Mouse (Mus musculus) midbrain, embryonic 10.5 days (tissue): ENCODE data around the gene Gm26620. TPM values are rescaled to one million over a fixed set of nuclear protein-coding genes. Genes with fewer than 3 reads are reported as not detected.

Experiments
- DNase-seq: peaks from one replicate; pipeline ENCODE4 v3.0.0-alpha.2; 2017; ENCODE audit warnings: low spot score
- H3K27ac ChIP-seq: fragments of 300-500 bp; sonication (generic); replicated peaks from 2 replicates; pipeline ENCODE4 v1.5.1; 2016; ENCODE audit warnings: mild to moderate bottlenecking
- H3K27me3 ChIP-seq: fragments of 300-500 bp; sonication (generic); 2 replicates; pipeline ENCODE4 v1.6.1; 2016; ENCODE audit warnings: low read depth, mild to moderate bottlenecking; ENCODE audit not compliant: poor library complexity, severe bottlenecking
- H3K36me3 ChIP-seq: fragments of 300-500 bp; sonication (generic); 2 replicates; pipeline ENCODE4 v1.6.1; 2016; ENCODE audit warnings: mild to moderate bottlenecking, moderate library complexity
- H3K4me1 ChIP-seq: fragments of 300-500 bp; sonication (generic); 2 replicates; pipeline ENCODE4 v1.6.1; 2016
- H3K4me3 ChIP-seq: fragments of 300-500 bp; sonication (generic); 2 replicates; pipeline ENCODE4 v1.5.1; 2016; ENCODE audit warnings: mild to moderate bottlenecking, moderate library complexity
- H3K9me3 ChIP-seq: fragments of 300-500 bp; sonication (generic); replicated peaks from 2 replicates; pipeline ENCODE4 v1.6.1; 2016; ENCODE audit warnings: mild to moderate bottlenecking
- WGBS: fragments of 180-500 bp; shearing (Covaris S2); methylation state at CpG from one replicate; pipeline ENCODE4 v1.1.7; 2016; 5-methylcytosine and 5-hydroxymethylcytosine counted together
- polyA plus RNA-seq: library from polyadenylated mRNA; unstranded; fragments of >200 nt; fragmentation: Nextera tagmentation; extraction: Ambion mirVana; gene quantifications from 2 replicates; pipeline ENCODE4 v1.2.1, GENCODE M21; 2016

Gene Gm26620
- polyA plus RNA-seq, 1 experiment from 2014 or later = 0.38 TPM

GRCm38 (mm10) chr1:170903485-170903884, 18.6 kb downstream of the Gm26620 start:
- Histone ChIP-seq H3K4me3 (no peak overlapping the region), H3K36me3 (no peaks in the 10 kb centered on the region), H3K4me1 (peaks cover 15% of the 10 kb centered on the region), H3K27me3 (peaks cover 63% of the 10 kb centered on the region), H3K9me3 (no peaks in the 10 kb centered on the region), H3K27ac (no peak overlapping the region)
- 73% methylated on average over 5 of the region's 5 CpGs for WGBS
- DNase-seq = no peak

GRCm38 (mm10) chr1:170907111-170907455, 22.2 kb downstream of the Gm26620 start:
- DNase-seq = no peak
- H3K27ac ChIP-seq = peak overlapping the region; percentile 63; the same call in 1 of the 2 replicates
- WGBS = 16% methylated on average over 11 of the region's 11 CpGs
- peaks cover 18% of the 10 kb centered on the region for H3K4me1 ChIP-seq
- H3K4me3 ChIP-seq = peak overlapping the region; percentile 74
- H3K9me3 ChIP-seq = no peaks in the 10 kb centered on the region
- peaks cover 84% of the 10 kb centered on the region for H3K27me3 ChIP-seq
- no peaks in the 10 kb centered on the region for H3K36me3 ChIP-seq

- Histone ChIP-seq H3K4me3 (peak overlapping the region; percentile 74), H3K27me3 (peaks cover 79% of the 10 kb centered on the region), H3K27ac (peak overlapping the region; percentile 63), H3K36me3 (no peaks in the 10 kb centered on the region), H3K9me3 (no peaks in the 10 kb centered on the region), H3K4me1 (peaks cover 18% of the 10 kb centered on the region)
- peak; percentile 61 for DNase-seq
- under 1% methylated on average over 71 of the region's 71 CpGs for WGBS
Observed at GRCm38 (mm10) chr1:170907456-170908191, 22.8 kb downstream of the Gm26620 start.

- 4% methylated on average over 21 of the region's 21 CpGs for WGBS
- peak; percentile 51 for DNase-seq
- Histone ChIP-seq H3K27ac (no peak overlapping the region), H3K9me3 (no peaks in the 10 kb centered on the region), H3K27me3 (peaks cover 74% of the 10 kb centered on the region), H3K4me1 (peaks cover 18% of the 10 kb centered on the region), H3K36me3 (no peaks in the 10 kb centered on the region), H3K4me3 (peak overlapping the region; percentile 74)
Observed at GRCm38 (mm10) chr1:170908341-170908740, 23.5 kb downstream of the Gm26620 start.

DNA sequence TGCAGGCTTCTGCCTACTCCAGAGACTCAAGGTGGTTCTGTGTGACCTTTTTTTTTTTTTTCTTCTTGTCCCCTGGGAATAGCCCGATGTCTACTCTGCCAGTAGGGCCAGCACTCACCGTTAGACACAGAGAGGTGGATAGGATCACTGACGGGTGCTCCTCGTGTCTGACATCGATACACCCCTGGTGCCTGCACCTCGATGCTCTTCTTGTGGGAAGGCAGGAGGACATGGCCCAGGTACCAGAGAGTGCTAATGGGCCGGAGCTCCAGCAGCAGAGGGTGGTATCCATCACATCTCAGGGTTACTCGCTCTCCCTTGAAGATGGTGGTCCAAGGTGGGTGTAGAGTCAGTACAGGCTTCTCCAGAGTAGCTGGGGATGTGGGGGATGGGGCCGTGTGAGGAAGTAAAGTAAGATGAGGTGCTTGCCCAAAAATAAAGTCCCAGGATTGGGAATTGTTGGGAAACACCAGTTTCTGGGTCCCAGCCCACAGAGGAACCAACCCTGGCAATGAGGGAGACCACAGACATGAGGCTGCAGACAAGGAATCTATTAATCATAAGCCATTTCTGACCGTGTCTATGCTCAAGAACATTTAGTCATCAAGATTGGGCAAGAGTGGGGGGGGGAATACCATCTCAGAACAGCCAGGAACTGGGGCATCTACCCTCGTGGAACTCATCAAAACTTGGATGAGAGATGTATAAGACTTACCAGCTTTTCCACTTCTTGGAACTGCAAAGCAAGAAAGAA, 27.2 kb downstream of the Gm26620 start:
- Histone ChIP-seq H3K27ac (no peak overlapping the region), H3K27me3 (peaks cover 36% of the 10 kb centered on the region), H3K4me1 (peaks cover 17% of the 10 kb centered on the region), H3K9me3 (no peaks in the 10 kb centered on the region), H3K36me3 (no peaks in the 10 kb centered on the region), H3K4me3 (no peak overlapping the region)
- 82% methylated on average over 11 of the region's 11 CpGs for WGBS
- DNase-seq = no peak

DNA sequence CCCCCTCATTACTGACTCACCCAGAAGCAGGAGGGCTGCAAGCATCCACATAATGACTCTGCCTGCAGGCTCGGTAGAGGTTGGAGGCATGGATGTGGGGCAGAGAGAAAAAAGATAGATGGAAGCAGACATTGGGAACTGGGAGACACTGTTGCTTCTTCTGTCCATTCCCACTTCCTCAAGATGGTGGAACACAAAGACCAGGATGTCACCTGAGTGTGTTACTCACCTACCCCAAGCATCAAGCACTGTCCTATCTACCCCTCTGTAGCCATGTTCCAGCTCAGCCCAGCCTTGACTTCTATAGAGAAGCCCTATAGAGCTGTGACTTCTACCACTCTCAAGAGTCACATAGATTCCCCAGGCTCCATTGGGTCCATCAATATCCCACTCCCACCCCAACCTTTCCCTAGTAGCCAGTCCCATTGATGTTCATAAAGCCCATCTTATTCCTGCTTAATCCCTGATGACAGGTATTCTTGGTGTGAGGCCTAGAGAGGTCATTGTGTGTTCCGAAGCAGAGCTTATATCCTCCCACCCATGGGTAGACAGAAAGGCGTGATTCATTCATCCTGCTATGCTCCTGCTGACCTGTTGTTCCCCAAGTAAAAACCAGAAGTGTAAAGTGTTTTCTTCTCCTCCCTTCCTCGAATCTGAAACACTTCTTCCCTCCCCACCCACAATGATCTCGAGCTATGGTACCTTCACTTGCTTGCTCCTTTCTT, 28.2 kb downstream of the Gm26620 start, which contains the start of gene Fcrlb:
Gene Fcrlb (minus strand): TSS at position 51 of the 725 bp plus-strand sequence.
- Histone ChIP-seq H3K9me3 (no peaks in the 10 kb centered on the region), H3K27me3 (peaks cover 26% of the 10 kb centered on the region), H3K36me3 (no peaks in the 10 kb centered on the region), H3K4me1 (peaks cover 7% of the 10 kb centered on the region), H3K4me3 (no peak within 1 kb of the TSS), H3K27ac (no peak within 1 kb of the TSS)
- DNase-seq = no peak
- 74% methylated on average over 5 of the region's 5 CpGs for WGBS

DNA sequence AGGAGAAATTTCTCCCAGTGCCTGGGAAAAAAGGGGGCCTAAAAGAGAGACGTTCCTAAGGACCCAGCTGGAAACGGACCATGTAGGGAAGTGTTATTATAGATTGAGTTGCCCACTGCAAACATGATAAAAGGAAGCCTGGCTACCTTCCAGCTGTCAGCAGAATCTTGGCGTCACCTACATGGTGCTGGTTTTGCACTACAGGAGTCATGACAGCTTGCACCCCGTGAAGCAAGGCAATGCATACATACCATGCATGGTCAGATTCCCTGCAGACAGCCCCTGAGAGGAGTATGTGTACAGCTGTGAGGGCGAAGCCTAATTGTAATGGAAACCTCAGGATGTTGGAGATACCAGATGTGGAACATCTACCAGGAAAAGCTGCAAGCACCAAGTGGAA, 30.8 kb downstream of the Gm26620 start:
- Histone ChIP-seq H3K4me1 (no peaks in the 10 kb centered on the region), H3K27me3 (0 out of 2 replicates have a peak, but pooled peaks cover under 1% of the 10 kb centered on the region), H3K36me3 (no peaks in the 10 kb centered on the region), H3K27ac (no peak overlapping the region), H3K4me3 (no peak overlapping the region), H3K9me3 (no peaks in the 10 kb centered on the region)
- WGBS = 79% methylated on average over 5 of the region's 5 CpGs
- no peak for DNase-seq

DNA sequence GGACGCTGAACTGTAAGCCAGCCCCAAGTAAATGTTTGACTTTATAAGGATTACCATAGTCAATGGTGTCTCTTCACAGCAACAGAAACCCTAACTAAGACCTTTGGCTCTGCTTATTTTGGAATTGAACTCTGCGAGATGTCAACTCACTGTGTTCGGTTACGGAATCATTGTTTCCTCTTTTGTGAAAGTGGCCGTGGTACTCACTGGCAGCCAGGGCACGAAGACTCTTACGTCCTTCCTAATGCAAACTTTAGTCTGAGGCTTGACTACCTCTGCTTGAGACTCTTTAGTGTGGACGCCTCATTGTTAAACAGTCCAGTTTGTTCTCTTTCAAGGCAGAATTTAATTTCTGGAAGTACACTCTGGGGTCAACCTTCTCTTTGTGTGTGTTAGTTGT, 34.4 kb downstream of the Gm26620 start:
- Histone ChIP-seq H3K27ac (no peak overlapping the region), H3K36me3 (no peaks in the 10 kb centered on the region), H3K9me3 (no peaks in the 10 kb centered on the region), H3K27me3 (no peaks in the 10 kb centered on the region), H3K4me1 (no peaks in the 10 kb centered on the region), H3K4me3 (no peak overlapping the region)
- no peak for DNase-seq
- WGBS = 96% methylated on average over 8 of the region's 8 CpGs

GRCm38 (mm10) chr1:170924485-170924884, 39.6 kb downstream of the Gm26620 start:
- H3K27ac ChIP-seq = no peak overlapping the region
- DNase-seq = no peak

GRCm38 (mm10) chr1:170926941-170927340, 42.1 kb downstream of the Gm26620 start:
- Histone ChIP-seq H3K4me1 (no peaks in the 10 kb centered on the region), H3K27me3 (no peaks in the 10 kb centered on the region), H3K4me3 (no peak overlapping the region), H3K27ac (no peak overlapping the region), H3K9me3 (no peaks in the 10 kb centered on the region), H3K36me3 (no peaks in the 10 kb centered on the region)
- WGBS = 67% methylated on average over 6 of the region's 6 CpGs
- no peak for DNase-seq

More at GRCm38 (mm10) chr1:170924485-170924884, 39.6 kb downstream of the Gm26620 start:
- WGBS = 90% methylated on average over 6 of the region's 6 CpGs
- Histone ChIP-seq H3K27me3 (no peaks in the 10 kb centered on the region), H3K4me1 (no peaks in the 10 kb centered on the region), H3K9me3 (no peaks in the 10 kb centered on the region), H3K4me3 (no peak overlapping the region), H3K36me3 (no peaks in the 10 kb centered on the region)

DNA sequence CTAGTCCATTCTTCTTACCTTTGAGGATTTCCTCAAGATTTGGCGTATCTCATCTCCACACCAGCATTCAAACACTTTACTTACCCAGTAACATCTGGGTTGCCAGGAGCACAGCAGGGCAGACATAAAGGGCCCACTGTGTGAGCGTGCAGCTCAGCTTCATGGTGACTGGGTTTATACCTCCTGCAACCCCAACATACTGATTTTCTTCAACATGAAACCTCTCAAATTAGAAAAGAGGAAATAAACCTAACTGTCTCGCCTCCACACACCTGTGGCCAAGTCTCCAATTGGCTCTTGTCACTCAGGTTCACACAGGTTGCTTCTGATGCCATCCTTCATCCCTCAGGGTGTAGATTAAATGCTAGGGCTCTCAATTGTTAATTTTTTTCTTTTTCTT, 42.5 kb downstream of the Gm26620 start, which contains the start of gene Fcrla:
Gene Fcrla (minus strand): TSS at position 206 of the 400 bp plus-strand sequence.
- Histone ChIP-seq H3K27ac (no peak within 1 kb of the TSS), H3K4me3 (no peak within 1 kb of the TSS), H3K9me3 (no peaks in the 10 kb centered on the region), H3K27me3 (no peaks in the 10 kb centered on the region), H3K4me1 (no peaks in the 10 kb centered on the region), H3K36me3 (no peaks in the 10 kb centered on the region)
- WGBS = 82% methylated on average over 3 of the region's 3 CpGs
- DNase-seq = no peak

DNA sequence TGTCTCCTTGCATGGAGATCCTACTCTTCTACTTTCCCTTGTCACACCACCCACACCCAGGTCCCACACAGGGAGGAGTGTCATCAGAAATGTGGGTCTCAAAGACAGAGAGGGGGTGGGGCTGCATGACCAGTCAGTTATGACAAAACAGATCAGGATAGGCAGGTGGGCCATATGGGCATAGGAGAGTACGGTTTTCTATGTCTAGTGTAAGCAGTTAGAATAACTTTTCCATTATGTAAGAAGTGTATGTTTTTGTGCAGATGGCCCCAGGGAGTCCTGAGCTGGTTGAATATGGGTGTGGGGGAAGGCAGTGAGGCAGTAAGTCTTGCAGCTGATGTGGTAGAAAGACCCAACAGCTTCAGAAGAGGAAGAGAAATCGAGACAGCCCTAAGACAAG, 43.6 kb downstream of the Gm26620 start:
- Histone ChIP-seq H3K4me3 (no peak overlapping the region), H3K4me1 (no peaks in the 10 kb centered on the region), H3K27me3 (no peaks in the 10 kb centered on the region), H3K9me3 (no peaks in the 10 kb centered on the region), H3K27ac (no peak overlapping the region), H3K36me3 (no peaks in the 10 kb centered on the region)
- 79% methylated on average over 2 of the region's 2 CpGs for WGBS
- no peak for DNase-seq
